Comparison of ENCODE assay signal across 9 mouse cellular contexts in the genomic region with DNA sequence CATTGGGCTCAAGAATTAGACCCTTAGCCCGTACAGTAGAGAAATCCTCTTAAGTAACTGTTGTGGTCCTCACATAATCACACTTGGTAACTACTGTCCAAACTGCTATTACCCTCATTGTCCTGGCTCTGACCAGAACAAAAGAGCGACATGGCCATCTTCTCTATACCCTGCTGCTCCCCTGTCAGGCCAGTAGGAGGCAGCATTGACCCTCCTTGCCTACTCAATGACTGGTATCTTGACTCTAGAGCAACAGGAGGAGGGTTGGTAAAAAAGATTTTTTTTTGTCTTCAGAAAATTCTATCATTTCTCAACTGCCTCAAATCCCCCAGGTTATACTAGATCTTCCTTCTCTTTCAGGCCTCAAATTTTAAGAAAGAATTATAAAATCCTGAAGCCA.
A peak's percentile ranks its signal among the peaks of the same experiment; 100 is the strongest.
DNase-seq lines count a peak whose midpoint lies in the region; ATAC-seq and TF ChIP-seq lines count a peak whose summit lies in the region.
"Had no signal": no experiment of that assay in that cellular context is flagged by ENCODE, and none has a peak within 500 bp of the region (broad histone marks: within the 10 kb centered on the region; RNA-seq: fewer than 3 reads in every experiment).

No protein-coding gene starts in this region.

- H3K4me2 ChIP-seq in forebrain, embryonic 13.5 days = no peak overlapping the region
- no peak overlapping the region for H3K4me2 ChIP-seq in midbrain, postnatal 0 days (ENCODE audit: low read depth, low read length, poor library complexity, severe bottlenecking)
- no peak overlapping the region for H3K4me2 ChIP-seq in midbrain, embryonic 13.5 days (replicated peaks)
- H3K4me2 ChIP-seq in intestine, embryonic 15.5 days (replicated peaks) = no peak overlapping the region
- H3K4me2 ChIP-seq: hindbrain, embryonic 15.5 days had no signal

- no peak overlapping the region for H3K4me3 ChIP-seq in forebrain, embryonic 10.5 days
- H3K4me3 ChIP-seq in forebrain, embryonic 13.5 days = no peak overlapping the region
- H3K4me3 ChIP-seq in midbrain, postnatal 0 days (ENCODE audit: low read depth, low read length) = no peak overlapping the region
- H3K4me3 ChIP-seq in midbrain, embryonic 13.5 days (replicated peaks) = no peak overlapping the region
- H3K4me3 ChIP-seq in intestine, embryonic 15.5 days (replicated peaks) = no peak overlapping the region
- H3K4me3 ChIP-seq: hindbrain, embryonic 15.5 days had no signal

- no peaks in the 10 kb centered on the region for H3K9me3 ChIP-seq in forebrain, embryonic 10.5 days
- H3K9me3 ChIP-seq in forebrain, embryonic 13.5 days (replicated peaks) = no peaks in the 10 kb centered on the region
- no peaks in the 10 kb centered on the region for H3K9me3 ChIP-seq in midbrain, postnatal 0 days (ENCODE audit: low read length)
- H3K9me3 ChIP-seq in midbrain, embryonic 13.5 days = no peaks in the 10 kb centered on the region
- no peaks in the 10 kb centered on the region for H3K9me3 ChIP-seq in intestine, embryonic 15.5 days
- H3K9me3 ChIP-seq: hindbrain, embryonic 15.5 days had no signal

- no peak for ATAC-seq in forebrain, embryonic 13.5 days
- no peak for ATAC-seq in midbrain, postnatal 0 days (ENCODE audit: low FRiP score)
- no peak for ATAC-seq in midbrain, embryonic 13.5 days
- ATAC-seq in megakaryocyte progenitor cell, adult 5-6 weeks (replicated peaks; ENCODE audit: poor library complexity) = peak; percentile 83
- ATAC-seq in intestine, embryonic 15.5 days = no peak

- DNase-seq in forebrain, embryonic 10.5 days (ENCODE audit: extremely low spot score, low spot score) = peak; percentile 34
- peak; percentile 24 for DNase-seq in midbrain, postnatal 0 days (ENCODE audit: low spot score)
- DNase-seq in c-Kit-negative CD71-positive TER-119-positive erythroid progenitor cells, embryonic 14.5 days (ENCODE audit: low read depth, low spot score) = peak; percentile 16
- peak; percentile 40 for DNase-seq in forelimb bud, embryonic 11.5 days (ENCODE audit: low read depth, low spot score)

- no peak overlapping the region for H3K27ac ChIP-seq in forebrain, embryonic 10.5 days
- H3K27ac ChIP-seq in forebrain, embryonic 13.5 days = no peak overlapping the region
- no peak overlapping the region for H3K27ac ChIP-seq in midbrain, postnatal 0 days (ENCODE audit: low read depth, low read length)
- H3K27ac ChIP-seq in midbrain, embryonic 13.5 days = no peak overlapping the region
- H3K27ac ChIP-seq in intestine, embryonic 15.5 days = no peak overlapping the region
- H3K27ac ChIP-seq: hindbrain, embryonic 15.5 days had no signal

- no peak overlapping the region for H3K9ac ChIP-seq in forebrain, embryonic 13.5 days
- H3K9ac ChIP-seq in midbrain, postnatal 0 days (replicated peaks; ENCODE audit: low read length, poor library complexity, severe bottlenecking) = no peak overlapping the region
- no peak overlapping the region for H3K9ac ChIP-seq in midbrain, embryonic 13.5 days (replicated peaks)
- H3K9ac ChIP-seq in intestine, embryonic 15.5 days = no peak overlapping the region
- H3K9ac ChIP-seq: hindbrain, embryonic 15.5 days had no signal

- no peaks in the 10 kb centered on the region for H3K4me1 ChIP-seq in forebrain, embryonic 10.5 days
- peaks cover under 1% of the 10 kb centered on the region; the same call in 1 of the 2 replicates for H3K4me1 ChIP-seq in forebrain, embryonic 13.5 days
- H3K4me1 ChIP-seq in midbrain, postnatal 0 days (ENCODE audit: insufficient read depth, low read length) = no peaks in the 10 kb centered on the region
- H3K4me1 ChIP-seq in midbrain, embryonic 13.5 days (replicated peaks) = peaks cover under 1% of the 10 kb centered on the region; the same call in 1 of the 2 replicates
- no peaks in the 10 kb centered on the region for H3K4me1 ChIP-seq in intestine, embryonic 15.5 days (replicated peaks)

- peak; percentile 68 for TF ChIP-seq CTCF in midbrain, postnatal 0 days (IDR thresholded peaks at IDR 0.05)

- no peaks in the 10 kb centered on the region for H3K36me3 ChIP-seq in forebrain, embryonic 10.5 days (replicated peaks)
- no peaks in the 10 kb centered on the region for H3K36me3 ChIP-seq in forebrain, embryonic 13.5 days (ENCODE audit: poor library complexity, severe bottlenecking)
- no peaks in the 10 kb centered on the region for H3K36me3 ChIP-seq in midbrain, postnatal 0 days (ENCODE audit: insufficient read depth, low read length)
- no peaks in the 10 kb centered on the region for H3K36me3 ChIP-seq in midbrain, embryonic 13.5 days
- H3K36me3 ChIP-seq in intestine, embryonic 15.5 days = no peaks in the 10 kb centered on the region
- H3K36me3 ChIP-seq: hindbrain, embryonic 15.5 days had no signal

- 55% methylated on average over 2 of the region's 2 CpGs for WGBS in forebrain, embryonic 10.5 days
- 51% methylated on average over 2 of the region's 2 CpGs for WGBS in forebrain, embryonic 13.5 days
- WGBS in midbrain, postnatal 0 days = 57% methylated on average over 2 of the region's 2 CpGs
- 57% methylated on average over 2 of the region's 2 CpGs for WGBS in midbrain, embryonic 13.5 days
- 50% methylated on average over 2 of the region's 2 CpGs for whole genome bisulfite sequencing in intestine, embryonic 15.5 days

- no peaks in the 10 kb centered on the region for H3K27me3 ChIP-seq in forebrain, embryonic 10.5 days (ENCODE audit: poor library complexity, severe bottlenecking)
- H3K27me3 ChIP-seq in forebrain, embryonic 13.5 days = no peaks in the 10 kb centered on the region
- no peaks in the 10 kb centered on the region for H3K27me3 ChIP-seq in midbrain, postnatal 0 days (ENCODE audit: insufficient read depth, low read length)
- no peaks in the 10 kb centered on the region for H3K27me3 ChIP-seq in midbrain, embryonic 13.5 days
- H3K27me3 ChIP-seq in intestine, embryonic 15.5 days (replicated peaks) = no peaks in the 10 kb centered on the region
- H3K27me3 ChIP-seq: hindbrain, embryonic 15.5 days had no signal
